Mouse (Mus musculus) kidney, postnatal 0 days (tissue): Measurements from ENCODE around the gene Cmip. TPM values are rescaled to one million over a fixed set of nuclear protein-coding genes. Genes with fewer than 3 reads are reported as not detected.

Experiments used
- ATAC-seq: fragments of 200-750 bp; cut with Nextera tagmentation; replicated peaks from 2 replicates; pipeline ENCODE4 v1.8.0; 2017; ENCODE audit warnings: low read depth, moderate number of reproducible peaks, moderate TSS enrichment, moderate library complexity; ENCODE audit not compliant: low FRiP score
- DNase-seq: peaks from one replicate; pipeline ENCODE4 v3.0.0-alpha.2; 2016; ENCODE audit warnings: low spot score
- H3K27ac ChIP-seq: fragments of 300-500 bp; sonication (generic); 2 replicates; pipeline ENCODE4 v1.5.1; 2014; ENCODE audit warnings: mild to moderate bottlenecking
- H3K27me3 ChIP-seq: fragments of 300-500 bp; sonication (generic); 2 replicates; pipeline ENCODE4 v1.6.1; 2014; ENCODE audit warnings: low read length, mixed read lengths; ENCODE audit not compliant: insufficient read depth
- H3K36me3 ChIP-seq: fragments of 300-500 bp; sonication (generic); 2 replicates; pipeline ENCODE4 v1.6.1; 2014; ENCODE audit warnings: low read length, mixed read lengths; ENCODE audit not compliant: insufficient read depth
- H3K4me1 ChIP-seq: fragments of 300-500 bp; sonication (generic); replicated peaks from 2 replicates; pipeline ENCODE4 v1.6.1; 2014; ENCODE audit warnings: antibody characterized with exemption, low read length, mixed read lengths; ENCODE audit not compliant: insufficient read depth
- H3K4me2 ChIP-seq: fragments of 300-500 bp; sonication (generic); 2 replicates; pipeline ENCODE4 v1.6.1; 2014; ENCODE audit warnings: mild to moderate bottlenecking, low read length, moderate library complexity, mixed read lengths
- H3K4me3 ChIP-seq: fragments of 300-500 bp; sonication (generic); replicated peaks from 2 replicates; pipeline ENCODE4 v1.5.1; 2014; ENCODE audit warnings: low read depth, low read length
- H3K9ac ChIP-seq: fragments of 300-500 bp; sonication (generic); 2 replicates; pipeline ENCODE4 v1.6.1; 2014; ENCODE audit warnings: low read depth, low read length
- H3K9me3 ChIP-seq: fragments of 300-500 bp; sonication (generic); replicated peaks from 2 replicates; pipeline ENCODE4 v1.6.1; 2016; ENCODE audit warnings: low read length, inconsistent platforms, mixed read lengths
- CTCF ChIP-seq: IDR thresholded peaks from 2 replicates; pipeline ENCODE4 v1.5.1; 2016; ENCODE audit warnings: antibody characterized with exemption, low read depth, mild to moderate bottlenecking, moderate library complexity
- WGBS: fragments of 180-500 bp; shearing (Covaris S2); extraction: QIAGEN DNeasy Blood & Tissue Kit; methylation state at CpG from one replicate; pipeline ENCODE4 v1.1.7; 2014; 5-methylcytosine and 5-hydroxymethylcytosine counted together
- polyA plus RNA-seq: library from polyadenylated mRNA; unstranded; fragments of >200 nt; fragmentation: Nextera tagmentation; extraction: Ambion mirVana; gene quantifications from 2 replicates; pipeline ENCODE4 v1.2.1, GENCODE M21; 2015

Gene Cmip
- polyA plus RNA-seq, 1 experiment from 2014 or later = 36.8 TPM

DNA sequence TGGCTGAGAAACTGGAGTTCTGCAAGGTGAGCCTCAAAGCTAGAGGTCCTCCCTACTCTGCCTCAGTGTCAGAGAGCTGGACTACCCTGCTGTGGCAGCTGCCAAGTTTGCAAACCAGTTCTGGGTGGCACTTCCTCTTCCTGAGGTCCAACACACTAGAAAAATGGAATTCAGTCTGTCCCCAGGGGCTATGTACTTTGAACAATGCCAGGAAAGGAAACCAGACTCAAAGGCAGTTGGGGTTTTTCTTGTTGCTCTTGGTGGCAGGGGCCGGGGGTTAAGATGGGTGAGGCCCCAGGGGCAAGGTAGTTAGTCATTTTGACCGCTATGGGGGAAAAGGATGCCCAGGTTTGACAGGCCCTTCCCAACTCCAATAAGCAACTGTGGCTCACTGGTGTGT lies 238.0 kb downstream of the Cmip start:
- H3K9ac ChIP-seq = no peak overlapping the region
- H3K4me1 ChIP-seq = peaks cover 7% of the 10 kb centered on the region; the same call in 1 of the 2 replicates
- no peak for ATAC-seq
- no peak overlapping the region for H3K4me2 ChIP-seq
- no peaks in the 10 kb centered on the region for H3K36me3 ChIP-seq
- H3K27me3 ChIP-seq = no peaks in the 10 kb centered on the region; the same call in 1 of the 2 replicates
- DNase-seq = no peak
- no peak overlapping the region for H3K4me3 ChIP-seq
- H3K9me3 ChIP-seq = no peaks in the 10 kb centered on the region
- TF ChIP-seq CTCF = no peak
- H3K27ac ChIP-seq = no peak overlapping the region
- 58% methylated on average over 2 of the region's 2 CpGs for WGBS

GRCm38 (mm10) chr8:117498179-117498914 lies 241.5 kb downstream of the Cmip start, which contains the start of gene Plcg2:
Gene Plcg2 (plus strand): TSS chr8:117498291.
- no peak for TF ChIP-seq CTCF
- no peaks in the 10 kb centered on the region; the same call in 1 of the 2 replicates for H3K27me3 ChIP-seq
- H3K36me3 ChIP-seq = no peaks in the 10 kb centered on the region
- H3K9me3 ChIP-seq = no peaks in the 10 kb centered on the region
- no peak within 1 kb of the TSS for H3K27ac ChIP-seq
- peak; percentile 57; the same call in 1 of the 2 replicates for ATAC-seq
- peak; percentile 43 for DNase-seq
- H3K9ac ChIP-seq = peak within 1 kb of the TSS; percentile 62
- WGBS = under 1% methylated on average over 60 of the region's 62 CpGs
- H3K4me1 ChIP-seq = peaks cover 7% of the 10 kb centered on the region; the same call in 1 of the 2 replicates
- peak within 1 kb of the TSS; percentile 63 for H3K4me3 ChIP-seq
- H3K4me2 ChIP-seq = peak within 1 kb of the TSS; percentile 99

- TF ChIP-seq CTCF = no peak
- no peaks in the 10 kb centered on the region for H3K9me3 ChIP-seq
- peak overlapping the region; percentile 62; the same call in 1 of the 2 replicates for H3K9ac ChIP-seq
- H3K27ac ChIP-seq = no peak overlapping the region
- H3K27me3 ChIP-seq = no peaks in the 10 kb centered on the region; the same call in 1 of the 2 replicates
- DNase-seq (no peak), ATAC-seq (peak; percentile 15; the same call in 1 of the 2 replicates)
- no peaks in the 10 kb centered on the region for H3K36me3 ChIP-seq
- peak overlapping the region; percentile 63 for H3K4me3 ChIP-seq
- peak overlapping the region; percentile 99 for H3K4me2 ChIP-seq
- H3K4me1 ChIP-seq = peaks cover 7% of the 10 kb centered on the region; the same call in 1 of the 2 replicates
- WGBS = 12% methylated on average over 20 of the region's 20 CpGs
Observed at GRCm38 (mm10) chr8:117498915-117499540, 242.2 kb downstream of the Cmip start.

DNA sequence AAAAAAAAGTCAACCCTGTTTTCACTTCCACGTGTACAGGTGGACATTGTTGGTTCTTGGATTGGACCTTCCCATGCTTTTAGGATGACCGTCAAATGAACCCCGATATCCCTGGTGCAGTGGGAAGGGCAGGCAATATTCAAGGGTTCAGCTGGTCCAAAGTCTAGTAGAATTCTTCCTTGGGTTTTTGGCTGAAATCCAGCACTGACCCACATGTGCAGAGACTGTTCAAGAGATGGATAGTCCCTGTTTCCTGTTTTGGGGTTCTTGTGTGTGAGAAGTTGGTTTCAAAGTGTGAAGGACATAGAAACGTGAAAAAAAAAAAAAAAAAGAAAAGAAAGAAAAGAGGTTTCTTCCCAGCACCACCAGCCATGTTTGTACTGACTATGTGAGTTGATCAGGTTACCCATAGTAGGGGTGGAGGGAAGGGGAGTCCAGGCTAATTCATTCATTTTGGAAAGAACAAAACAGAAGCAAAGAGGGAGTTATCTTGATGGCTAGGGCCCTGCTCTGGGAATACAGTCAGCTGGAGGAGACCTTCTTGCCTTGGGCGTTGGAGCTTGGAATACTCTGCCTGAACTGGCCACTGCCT lies 243.5 kb downstream of the Cmip start:
- H3K27ac ChIP-seq = no peak overlapping the region
- no peak overlapping the region for H3K4me3 ChIP-seq
- no peaks in the 10 kb centered on the region for H3K9me3 ChIP-seq
- peaks cover 7% of the 10 kb centered on the region; the same call in 1 of the 2 replicates for H3K4me1 ChIP-seq
- H3K9ac ChIP-seq = no peak overlapping the region
- DNase-seq (no peak), ATAC-seq (no peak)
- no peak for TF ChIP-seq CTCF
- WGBS = 64% methylated on average over 5 of the region's 5 CpGs
- H3K36me3 ChIP-seq = no peaks in the 10 kb centered on the region
- H3K27me3 ChIP-seq = no peaks in the 10 kb centered on the region; the same call in 1 of the 2 replicates
- no peak overlapping the region for H3K4me2 ChIP-seq

GRCm38 (mm10) chr8:117501323-117501722 lies 244.5 kb downstream of the Cmip start:
- Histone ChIP-seq H3K4me3 (no peak overlapping the region), H3K27ac (no peak overlapping the region), H3K9me3 (no peaks in the 10 kb centered on the region), H3K4me2 (no peak overlapping the region), H3K4me1 (peaks cover 7% of the 10 kb centered on the region; the same call in 1 of the 2 replicates), H3K36me3 (no peaks in the 10 kb centered on the region), H3K27me3 (no peaks in the 10 kb centered on the region; the same call in 1 of the 2 replicates), H3K9ac (no peak overlapping the region)
- no peak for TF ChIP-seq CTCF
- ATAC-seq (no peak), DNase-seq (no peak)
- WGBS = 91% methylated on average over 6 of the region's 6 CpGs

- ATAC-seq (no peak), DNase-seq (no peak)
- Histone ChIP-seq H3K27ac (no peak overlapping the region), H3K9ac (no peak overlapping the region), H3K4me3 (no peak overlapping the region), H3K9me3 (no peaks in the 10 kb centered on the region), H3K4me2 (no peak overlapping the region), H3K4me1 (peaks cover 4% of the 10 kb centered on the region; the same call in 1 of the 2 replicates), H3K36me3 (no peaks in the 10 kb centered on the region), H3K27me3 (no peaks in the 10 kb centered on the region)
- 74% methylated on average over 13 of the region's 13 CpGs for WGBS
- no peak for TF ChIP-seq CTCF
Observed at GRCm38 (mm10) chr8:117503405-117504069, 246.7 kb downstream of the Cmip start.
